Mouse (Mus musculus) liver, embryonic 14.5 days (tissue): ENCODE data around the gene Hnrnpab.

Experiments used
- CTCF ChIP-seq: IDR thresholded peaks from 2 replicates; pipeline ENCODE4 v1.5.1; 2016; ENCODE audit warnings: antibody characterized with exemption, low read depth, control low read depth
- EP300 ChIP-seq: IDR thresholded peaks from 2 replicates; pipeline ENCODE4 v1.6.1; 2016; ENCODE audit warnings: antibody characterized with exemption, low read depth

DNA sequence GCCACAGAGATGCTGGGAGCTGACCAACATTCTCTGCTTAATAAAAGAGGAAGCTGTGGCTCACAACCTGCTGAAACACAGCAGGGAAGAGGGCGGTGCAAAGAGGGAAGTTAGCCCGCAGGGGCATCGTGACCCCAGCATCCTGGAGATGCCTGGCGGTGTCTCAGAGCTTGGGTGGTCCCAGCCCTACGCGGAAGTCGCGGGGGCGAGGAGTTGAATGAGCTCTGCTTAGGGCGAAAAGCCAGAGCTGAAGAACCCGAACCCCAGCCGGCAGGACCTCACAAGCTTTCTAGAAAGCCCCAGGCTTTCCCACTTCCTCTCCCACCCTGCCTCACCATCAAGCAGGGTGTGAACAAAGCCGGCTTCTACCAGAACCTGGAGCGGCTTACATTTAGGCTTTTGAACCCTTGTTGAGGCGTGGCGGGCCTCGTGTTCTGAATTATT lies 31.3 kb upstream of the Hnrnpab start:
- TF ChIP-seq CTCF (no peak), EP300 (no peak)
